ENCODE assay signal across 8 mouse cellular contexts in the genomic region with DNA sequence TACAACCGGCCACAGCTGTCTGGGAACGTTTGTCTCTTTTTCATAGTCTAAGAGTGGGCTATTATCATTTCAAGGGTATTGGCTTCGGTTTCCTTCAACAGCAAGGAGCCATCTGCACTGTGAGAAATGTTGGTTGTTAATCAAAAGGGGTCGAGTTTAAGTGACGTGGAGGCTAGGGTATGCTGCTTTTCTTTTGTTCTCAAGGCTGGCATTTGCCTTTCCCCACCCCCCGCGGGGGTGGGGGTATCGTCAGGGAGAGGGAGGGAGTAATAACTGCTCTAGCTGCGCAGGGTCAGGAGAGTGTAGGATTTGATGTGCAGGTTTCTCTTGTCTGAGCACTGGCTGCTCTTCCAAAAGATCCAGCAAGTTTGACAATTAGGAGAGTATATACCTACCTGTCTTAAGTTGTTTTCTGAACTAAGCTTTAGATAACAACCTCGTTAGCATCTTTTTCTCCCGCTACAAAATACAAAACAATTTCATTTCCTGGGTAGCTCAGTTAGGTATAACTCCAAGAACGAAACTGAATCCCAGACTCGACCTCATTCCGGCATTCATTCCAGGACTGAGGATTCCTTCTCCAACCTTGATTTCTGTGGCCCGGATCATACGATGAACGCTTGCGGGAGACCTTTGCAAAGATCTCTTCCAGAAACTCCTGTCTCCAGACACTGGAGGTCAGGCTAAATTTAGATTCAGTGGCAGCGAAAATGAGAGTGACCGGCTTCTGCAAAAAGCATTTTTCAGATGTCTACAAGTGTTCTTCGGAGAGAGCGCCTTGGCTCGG. TPM values are rescaled to one million over a fixed set of nuclear protein-coding genes. Genes with fewer than 3 reads are reported as not detected.
DNase-seq lines count a peak whose midpoint lies in the region; ATAC-seq and TF ChIP-seq lines count a peak whose summit lies in the region.

No protein-coding gene starts in this region.

- no peaks in the 10 kb centered on the region for H3K27me3 ChIP-seq in hindbrain, embryonic 15.5 days
- H3K27me3 ChIP-seq in liver, embryonic 16.5 days (ENCODE audit: control insufficient read depth, insufficient read depth, low read depth, low read length) = no peaks in the 10 kb centered on the region

- under 1% methylated on average over 23 of the region's 23 CpGs for WGBS in hindbrain, embryonic 15.5 days
- under 1% methylated on average over 23 of the region's 23 CpGs for WGBS in liver, embryonic 16.5 days (ENCODE audit: insufficient replicate concordance)

- TF ChIP-seq POLR2A in bone marrow macrophage, adult 2 months (IDR thresholded peaks at IDR 0.05; ENCODE audit: borderline replicate concordance, low read depth, low read length) = no peak
- TF ChIP-seq POLR2A in embryonic fibroblast, embryonic 13.5 days (IDR thresholded peaks at IDR 0.05; ENCODE audit: low read depth, low read length) = peak; percentile 48; the same call in 1 of the 2 replicates

- peak overlapping the region; percentile 37 for H3K27ac ChIP-seq in bone marrow macrophage, adult 2 months (ENCODE audit: insufficient read depth, low read depth, low read length)
- H3K27ac ChIP-seq in embryonic fibroblast, embryonic 13.5 days (ENCODE audit: insufficient read depth, low read length) = peak overlapping the region; percentile 62
- peak overlapping the region; percentile 88 for H3K27ac ChIP-seq in hindbrain, embryonic 15.5 days (replicated peaks)
- peak overlapping the region; percentile 92 for H3K27ac ChIP-seq in liver, embryonic 16.5 days (ENCODE audit: low read length)

- no peaks in the 10 kb centered on the region for H3K36me3 ChIP-seq in hindbrain, embryonic 15.5 days
- H3K36me3 ChIP-seq in liver, embryonic 16.5 days (ENCODE audit: control insufficient read depth, insufficient read depth) = no peaks in the 10 kb centered on the region

- peak overlapping the region; percentile 87 for H3K4me2 ChIP-seq in hindbrain, embryonic 15.5 days
- peak overlapping the region; percentile 99 for H3K4me2 ChIP-seq in liver, embryonic 16.5 days (ENCODE audit: low read depth, low read length)

- DNase-seq in right cerebral cortex, postnatal 10 days (ENCODE audit: low spot score in 2 of 2) = peak; percentile 37 to 41
- no peak for DNase-seq in right cerebral cortex, postnatal 14 days
- DNase-seq in retina, embryonic 14.5 days (ENCODE audit: low spot score) = peak; percentile 62
- DNase-seq in gastrocnemius, postnatal 10 days = no peak

- TF ChIP-seq CTCF in bone marrow macrophage, adult 2 months (IDR thresholded peaks at IDR 0.05; ENCODE audit: low read depth, low read length) = no peak
- no peak for TF ChIP-seq CTCF in embryonic fibroblast, embryonic 13.5 days (IDR thresholded peaks at IDR 0.05; ENCODE audit: borderline replicate concordance, insufficient read depth, low read length)

- no peaks in the 10 kb centered on the region for H3K9me3 ChIP-seq in hindbrain, embryonic 15.5 days
- H3K9me3 ChIP-seq in liver, embryonic 16.5 days (replicated peaks; ENCODE audit: control insufficient read depth, low read length) = no peaks in the 10 kb centered on the region

- peaks cover 10% of the 10 kb centered on the region for H3K4me1 ChIP-seq in bone marrow macrophage, adult 2 months (ENCODE audit: control insufficient read depth, insufficient read depth, low read length)
- H3K4me1 ChIP-seq in embryonic fibroblast, embryonic 13.5 days (ENCODE audit: control insufficient read depth, insufficient read depth, low read length) = peaks cover 7% of the 10 kb centered on the region; the same call in 1 of the 2 replicates
- peaks cover 20% of the 10 kb centered on the region for H3K4me1 ChIP-seq in hindbrain, embryonic 15.5 days (replicated peaks)
- peaks cover 14% of the 10 kb centered on the region for H3K4me1 ChIP-seq in liver, embryonic 16.5 days (ENCODE audit: control insufficient read depth, low read depth, low read length)

- H3K4me3 ChIP-seq in bone marrow macrophage, adult 2 months (ENCODE audit: insufficient read depth, low read length) = peak overlapping the region; percentile 89
- peak overlapping the region; percentile 89 for H3K4me3 ChIP-seq in embryonic fibroblast, embryonic 13.5 days (ENCODE audit: insufficient read depth, low read length)
- peak overlapping the region; percentile 59 for H3K4me3 ChIP-seq in hindbrain, embryonic 15.5 days
- H3K4me3 ChIP-seq in liver, embryonic 16.5 days (ENCODE audit: low read depth, low read length) = peak overlapping the region; percentile 84

- ATAC-seq in hindbrain, embryonic 15.5 days (ENCODE audit: low FRiP score, low read depth) = peak; percentile 58
- ATAC-seq in liver, embryonic 16.5 days (ENCODE audit: low read depth) = no peak

- peak overlapping the region; percentile 66 for H3K9ac ChIP-seq in hindbrain, embryonic 15.5 days
- peak overlapping the region; percentile 74 for H3K9ac ChIP-seq in liver, embryonic 16.5 days (ENCODE audit: low read depth, low read length)

RNA-seq across cellular contexts. Expression of a gene that starts 0.7 kb away (rescaled TPM):
- polyA plus RNA-seq in bone marrow macrophage, adult 2 months (2012; ENCODE audit: insufficient read depth, insufficient read length, missing spikeins) = 17.1 and 24.6 TPM in 2 replicates
- polyA plus RNA-seq in embryonic fibroblast, embryonic 13.5 days (2011; ENCODE audit: insufficient read length, low read depth, missing spikeins) = 20.9 and 21.3 TPM in 2 replicates
- 36.7 and 41.3 TPM in 2 replicates for polyA plus RNA-seq in hindbrain, embryonic 15.5 days (2015; fragmentation: Nextera tagmentation; extraction: Ambion mirVana)
- 20.9 and 21.3 TPM in 2 replicates for polyA plus RNA-seq in liver, embryonic 16.5 days (2015; fragmentation: Nextera tagmentation; extraction: Ambion mirVana)
- total RNA-seq in gastrocnemius, postnatal 10 days (2021) = 10 to 100 TPM; 48.3 to 51.6 TPM

RNA-seq across cellular contexts. Expression of a gene that starts 31.5 kb away (rescaled TPM):
- 139 and 159 TPM in 2 replicates for polyA plus RNA-seq in bone marrow macrophage, adult 2 months (2012; ENCODE audit: insufficient read depth, insufficient read length, missing spikeins)
- 78.3 and 90.7 TPM in 2 replicates for polyA plus RNA-seq in embryonic fibroblast, embryonic 13.5 days (2011; ENCODE audit: insufficient read length, low read depth, missing spikeins)
- polyA plus RNA-seq in hindbrain, embryonic 15.5 days (2015; fragmentation: Nextera tagmentation; extraction: Ambion mirVana) = 18.0 and 20.1 TPM in 2 replicates
- polyA plus RNA-seq in liver, embryonic 16.5 days (2015; fragmentation: Nextera tagmentation; extraction: Ambion mirVana) = 52.4 and 54.2 TPM in 2 replicates
- total RNA-seq in gastrocnemius, postnatal 10 days (2021) = 10 to 100 TPM; 27.9 to 31.7 TPM

RNA-seq across cellular contexts. Expression of a gene that starts 45.3 kb away (rescaled TPM):
- 2.2 and 3.9 TPM in 2 replicates for polyA plus RNA-seq in bone marrow macrophage, adult 2 months (2012; ENCODE audit: insufficient read depth, insufficient read length, missing spikeins)
- 8.5 and 12.5 TPM in 2 replicates for polyA plus RNA-seq in embryonic fibroblast, embryonic 13.5 days (2011; ENCODE audit: insufficient read length, low read depth, missing spikeins)
- polyA plus RNA-seq in hindbrain, embryonic 15.5 days (2015; fragmentation: Nextera tagmentation; extraction: Ambion mirVana) = 48.8 and 55.9 TPM in 2 replicates
- polyA plus RNA-seq in liver, embryonic 16.5 days (2015; fragmentation: Nextera tagmentation; extraction: Ambion mirVana) = 8.1 and 8.3 TPM in 2 replicates
- 1 to 10 TPM; 7.0 to 7.7 TPM for total RNA-seq in gastrocnemius, postnatal 10 days (2021)

Comparison
In these comparisons a context has a peak if more than half of its experiments do, and no peak if none do; other contexts are left out.
1. DNase-seq: peak in right cerebral cortex, postnatal 10 days (2 of 2) and retina, embryonic 14.5 days (single experiment); none in right cerebral cortex, postnatal 14 days (single experiment) and gastrocnemius, postnatal 10 days (single experiment).
2. H3K27ac ChIP-seq: peak in every context shown above with its lines; median percentile 92 in liver, embryonic 16.5 days; 88 in hindbrain, embryonic 15.5 days; 62 in embryonic fibroblast, embryonic 13.5 days; 37 in bone marrow macrophage, adult 2 months.
3. Peak in every context shown above with its lines, with median percentiles within 50 percentile points of each other: H3K4me3 ChIP-seq.